ENCODE assay signal across 8 mouse cellular contexts in genomic region chr9:45849528-45850408, GRCm38 (mm10). TPM values are rescaled to one million over a fixed set of nuclear protein-coding genes. Genes with fewer than 3 reads are reported as not detected.
DNase-seq lines count a peak whose midpoint lies in the region; ATAC-seq and TF ChIP-seq lines count a peak whose summit lies in the region.

No protein-coding gene starts in this region.

- TF ChIP-seq CTCF in kidney, adult 2 months (conservative IDR thresholded peaks at IDR 0.05; ENCODE audit: insufficient read depth, insufficient read length, low read depth, low read length): no peak

- peak; percentile 15 for DNase-seq in kidney, adult 2 months
- no peak for DNase-seq in kidney, adult 18-20 months
- DNase-seq in fibroblast of lung, adult 2 months (ENCODE audit: low read depth): peak; percentile 78
- peak; percentile 82 to 86 for DNase-seq in heart, postnatal 10 days
- peak; percentile 53 for DNase-seq in left cerebral cortex, postnatal 4 days
- no peak for DNase-seq in thymus, postnatal 25 days
- no peak for DNase-seq in urinary bladder, postnatal 10 days (ENCODE audit: low spot score)

- TF ChIP-seq POLR2A in kidney, adult 2 months (IDR thresholded peaks at IDR 0.05; ENCODE audit: low read depth, low read length): no peak

- 0 out of 2 replicates have a peak overlapping the region, but pooled peaks have one; percentile 16 for H3K9ac ChIP-seq in neural tube, embryonic 14.5 days (replicated peaks; ENCODE audit: low read depth, low read length)

- H3K27me3 ChIP-seq in kidney, adult 2 months (replicated peaks; ENCODE audit: control insufficient read depth, insufficient read depth, low read length): no peaks in the 10 kb centered on the region
- no peaks in the 10 kb centered on the region for H3K27me3 ChIP-seq in neural tube, embryonic 14.5 days (ENCODE audit: control insufficient read depth, insufficient read depth, low read length)

- H3K4me1 ChIP-seq in kidney, adult 2 months (ENCODE audit: control insufficient read depth, insufficient read depth, low read length): peaks cover 11% of the 10 kb centered on the region
- H3K4me1 ChIP-seq in neural tube, embryonic 14.5 days (ENCODE audit: control insufficient read depth, insufficient read depth, low read length): peaks cover 10% of the 10 kb centered on the region

- no peaks in the 10 kb centered on the region for H3K36me3 ChIP-seq in kidney, adult 2 months (ENCODE audit: control insufficient read depth, insufficient read depth, low read length)
- H3K36me3 ChIP-seq in neural tube, embryonic 14.5 days (ENCODE audit: control insufficient read depth, insufficient read depth, low read length): no peaks in the 10 kb centered on the region

- no peak overlapping the region for H3K4me3 ChIP-seq in kidney, adult 2 months (ENCODE audit: insufficient read depth, low read depth, low read length)
- H3K4me3 ChIP-seq in neural tube, embryonic 14.5 days (ENCODE audit: low read depth, low read length): no peak overlapping the region

- no peak overlapping the region for H3K4me2 ChIP-seq in neural tube, embryonic 14.5 days (ENCODE audit: low read depth, low read length)

- 50% methylated on average over 9 of the region's 9 CpGs for WGBS in kidney, adult 2 months
- 73% methylated on average over 9 of the region's 9 CpGs for WGBS in neural tube, embryonic 14.5 days

- H3K9me3 ChIP-seq in neural tube, embryonic 14.5 days (ENCODE audit: control insufficient read depth, low read length): no peaks in the 10 kb centered on the region

- peak; percentile 31; the same call in 1 of the 2 replicates for ATAC-seq in neural tube, embryonic 14.5 days (ENCODE audit: low read depth)

- intact Hi-C loops in heart, postnatal 10 days (cut with DNase I): no loop called here
- intact Hi-C loops in left cerebral cortex, postnatal 4 days (cut with DNase I): no loop called here

- H3K27ac ChIP-seq in kidney, adult 2 months (ENCODE audit: insufficient read depth, low read depth, low read length): peak overlapping the region; percentile 41
- H3K27ac ChIP-seq in neural tube, embryonic 14.5 days (ENCODE audit: low read depth, low read length): peak overlapping the region; percentile 39

RNA-seq across cellular contexts. Expression of gene Bace1, which starts 11.4 kb away (rescaled TPM):
- polyA plus RNA-seq in kidney, adult 2 months (2012; rRNA removed): 26.8 and 31.7 TPM in 2 replicates
- 10 to 100 TPM; 43.7 to 55.0 TPM for total RNA-seq in heart, postnatal 10 days (2021)
- total RNA-seq in left cerebral cortex, postnatal 4 days (2021): 10 to 100 TPM; 76.6 to 79.3 TPM
- 49.8 and 56.4 TPM in 2 replicates for polyA plus RNA-seq in neural tube, embryonic 14.5 days (2014; fragmentation: Nextera tagmentation; extraction: Ambion mirVana)

RNA-seq across cellular contexts. Expression of gene Cep164, which starts 21.3 kb away (rescaled TPM):
- 14.6 and 17.8 TPM in 2 replicates for polyA plus RNA-seq in kidney, adult 2 months (2012; rRNA removed)
- total RNA-seq in heart, postnatal 10 days (2021): 10 to 100 TPM in 1 of 2 experiments, 1 to 10 TPM in 1; 9.4 to 11.3 TPM
- 10 to 100 TPM; 21.6 to 24.0 TPM for total RNA-seq in left cerebral cortex, postnatal 4 days (2021)
- polyA plus RNA-seq in neural tube, embryonic 14.5 days (2014; fragmentation: Nextera tagmentation; extraction: Ambion mirVana): 11.8 and 12.7 TPM in 2 replicates

RNA-seq across cellular contexts. Expression of gene Pcsk7, which starts 56.5 kb away (rescaled TPM):
- polyA plus RNA-seq in kidney, adult 2 months (2012; rRNA removed): 32.0 and 53.8 TPM in 2 replicates
- 10 to 100 TPM; 23.5 to 27.2 TPM for total RNA-seq in heart, postnatal 10 days (2021)
- 10 to 100 TPM; 31.0 to 32.1 TPM for total RNA-seq in left cerebral cortex, postnatal 4 days (2021)
- polyA plus RNA-seq in neural tube, embryonic 14.5 days (2014; fragmentation: Nextera tagmentation; extraction: Ambion mirVana): 16.5 and 19.1 TPM in 2 replicates

RNA-seq across cellular contexts. Expression of gene Rnf214, which starts 56.9 kb away (rescaled TPM):
- 17.0 and 20.7 TPM in 2 replicates for polyA plus RNA-seq in kidney, adult 2 months (2012; rRNA removed)
- total RNA-seq in heart, postnatal 10 days (2021): 10 to 100 TPM; 33.5 to 35.9 TPM
- total RNA-seq in left cerebral cortex, postnatal 4 days (2021): 10 to 100 TPM; 97.3 to 97.6 TPM
- 101 and 132 TPM in 2 replicates for polyA plus RNA-seq in neural tube, embryonic 14.5 days (2014; fragmentation: Nextera tagmentation; extraction: Ambion mirVana)

Comparison
In these comparisons a context has a peak if more than half of its experiments do, and no peak if none do; other contexts are left out.
1. DNase-seq: peak in kidney, adult 2 months (single experiment), fibroblast of lung, adult 2 months (single experiment), heart, postnatal 10 days (2 of 2) and left cerebral cortex, postnatal 4 days (single experiment); none in kidney, adult 18-20 months (single experiment), thymus, postnatal 25 days (single experiment) and urinary bladder, postnatal 10 days (single experiment).